Mouse (Mus musculus): Measurements from ENCODE around the gene Snx30.

- TF ChIP-seq CTCF (IDR thresholded peaks at IDR 0.05) = no peak
- no peak for TF ChIP-seq POLR2A (IDR thresholded peaks at IDR 0.05; ENCODE audit: insufficient read depth, low read depth, low read length)
These were observed 90.4 kb downstream of the Snx30 start for GRCm38 (mm10) chr4:59896000-59896399.
